Mouse (Mus musculus): ENCODE results near the gene Ppp6r2. TPM values are rescaled to one million over a fixed set of nuclear protein-coding genes. Genes with fewer than 3 reads are reported as not detected.

Gene Ppp6r2
- polyA plus RNA-seq, 2 experiments, result 15.3 to 17.7 TPM

DNA sequence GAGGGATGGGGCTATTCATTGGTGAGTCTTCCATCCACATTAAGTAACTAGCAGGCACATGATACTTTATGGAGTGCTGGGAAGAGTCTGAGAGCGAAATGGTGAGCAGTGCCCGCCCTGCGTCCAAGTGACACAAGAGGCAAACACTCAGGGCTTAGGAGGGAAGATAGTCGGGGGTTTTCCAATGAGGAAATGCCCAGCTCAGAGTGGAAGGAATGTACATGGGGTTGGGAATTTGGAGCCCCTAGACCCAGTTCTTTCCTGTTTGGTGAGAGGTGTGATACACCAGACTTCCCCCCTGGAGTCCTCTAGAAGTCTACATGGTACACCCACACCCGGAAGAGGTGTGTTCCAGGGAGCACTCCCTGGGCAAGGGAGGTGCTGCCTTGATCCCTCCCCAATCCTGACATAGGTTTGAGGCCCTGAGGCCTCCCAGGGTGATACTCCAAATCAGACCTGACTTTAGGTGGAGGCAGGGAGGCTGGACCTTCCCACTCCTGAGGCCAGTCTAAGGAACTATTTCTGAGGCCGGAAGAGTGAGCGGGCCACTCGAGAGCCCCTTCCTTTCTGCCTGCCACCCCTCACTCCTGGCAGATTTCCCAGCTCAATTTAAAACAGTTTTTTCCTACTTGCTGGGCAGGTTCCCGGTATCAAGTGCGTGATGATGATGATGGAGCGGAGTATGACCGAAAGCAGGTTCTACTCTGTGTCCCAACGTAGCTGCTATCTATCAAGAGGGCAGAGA, 35.8 kb upstream of the Ppp6r2 start:
- H3K9ac ChIP-seq (replicated peaks), result no peak overlapping the region

DNA sequence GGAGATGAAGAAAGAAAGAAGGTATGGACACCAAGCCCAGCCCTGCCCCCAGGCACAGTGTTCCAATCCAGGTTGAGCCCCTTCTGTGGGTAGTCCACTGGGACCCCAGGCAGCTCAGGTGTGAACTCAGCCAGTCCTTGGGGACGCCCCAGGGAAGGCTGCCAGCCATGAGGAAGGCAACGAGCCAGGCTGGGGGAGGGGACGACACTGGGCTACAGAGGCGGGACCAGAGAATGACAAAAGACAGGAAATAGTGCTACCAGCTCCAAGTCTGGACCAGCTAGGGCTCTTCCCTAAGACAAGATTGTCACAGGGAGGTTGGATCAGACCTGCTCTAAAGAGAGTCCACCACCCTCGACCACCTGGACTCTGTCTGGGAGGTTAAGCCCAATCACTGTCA, 34.2 kb upstream of the Ppp6r2 start:
- peak; percentile 6; the same call in 1 of the 2 replicates for ATAC-seq (ENCODE audit: insufficient read depth)
- H3K4me3 ChIP-seq (ENCODE audit: insufficient read depth in 1 of 2, low read depth in 2 of 2, low read length in 2 of 2), result no peak overlapping the region
- DNase-seq (ENCODE audit: low read depth in 3 of 3, low spot score in 3 of 3), result no peak

More for the DNA sequence above, 35.8 kb upstream of the Ppp6r2 start:
- no peaks in the 10 kb centered on the region for H3K9me3 ChIP-seq (ENCODE audit: control insufficient read depth, low read length)
- H3K36me3 ChIP-seq (replicated peaks; ENCODE audit: control insufficient read depth, insufficient read depth, low read depth), result no peaks in the 10 kb centered on the region
- TF ChIP-seq EP300 (IDR thresholded peaks at IDR 0.05; ENCODE audit: low read depth) (no peak), CTCF (IDR thresholded peaks at IDR 0.05; ENCODE audit: low read depth) (no peak)
- no peak overlapping the region for H3K27ac ChIP-seq
- no peak for DNase-seq (ENCODE audit: low read depth in 3 of 3, low spot score in 3 of 3)
- peaks cover 7 to 40% of the 10 kb centered on the region in 2 experiments for H3K4me1 ChIP-seq (replicated peaks; ENCODE audit: control insufficient read depth in 2 of 2, insufficient read depth in 2 of 2, low read length in 1 of 2)
- H3K4me3 ChIP-seq (ENCODE audit: insufficient read depth in 1 of 2, low read depth in 2 of 2, low read length in 2 of 2), result no peak overlapping the region
- no peak overlapping the region for H3K4me2 ChIP-seq (ENCODE audit: low read depth)
- ATAC-seq (ENCODE audit: insufficient read depth), result no peak
- H3K27me3 ChIP-seq (ENCODE audit: control insufficient read depth, insufficient read depth, low read length), result peaks cover 37% of the 10 kb centered on the region
- WGBS (ENCODE audit: insufficient replicate concordance), result 68% methylated on average over 13 of the region's 13 CpGs

DNA sequence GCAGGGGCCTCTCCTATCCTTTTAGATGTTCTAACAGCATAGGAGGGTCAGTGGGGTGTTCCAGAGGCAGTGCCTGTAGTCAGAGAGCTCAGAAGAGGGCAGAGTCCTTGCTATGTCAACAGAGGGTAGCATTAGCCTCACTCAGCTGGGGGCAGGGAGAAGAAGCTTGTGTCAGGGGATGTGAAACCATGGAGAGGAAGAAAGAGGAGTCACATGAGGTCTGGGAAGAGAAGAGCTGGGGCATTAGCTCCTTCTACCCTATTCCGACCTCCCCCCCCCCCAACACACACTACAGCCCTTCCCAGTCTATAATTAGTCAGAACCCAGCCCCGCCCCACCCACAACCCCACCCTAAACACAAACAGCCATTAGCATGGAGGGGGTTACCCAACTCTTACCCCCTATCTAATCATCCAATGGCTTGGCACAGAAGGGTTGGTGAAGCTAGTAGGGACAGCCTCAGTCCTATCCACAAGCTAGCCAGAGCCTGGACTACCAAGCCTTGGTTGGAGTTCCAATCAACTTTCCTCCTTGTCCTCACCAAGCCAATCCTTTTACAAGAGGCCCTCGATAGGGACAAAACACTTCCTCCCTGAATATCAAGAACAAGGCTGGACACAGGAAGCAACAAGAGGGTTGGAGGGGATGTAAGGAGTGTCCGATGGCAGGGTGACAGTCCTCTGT, 33.6 kb upstream of the Ppp6r2 start:
- Histone ChIP-seq H3K27me3 (ENCODE audit: control insufficient read depth, insufficient read depth, low read length) (peaks cover 37% of the 10 kb centered on the region), H3K9ac (replicated peaks) (no peak overlapping the region), H3K4me1 (replicated peaks; ENCODE audit: control insufficient read depth in 2 of 2, insufficient read depth in 2 of 2, low read length in 1 of 2) (peaks cover 7 to 37% of the 10 kb centered on the region in 2 experiments), H3K4me3 (ENCODE audit: insufficient read depth in 1 of 2, low read depth in 2 of 2, low read length in 2 of 2) (no peak overlapping the region), H3K4me2 (ENCODE audit: low read depth) (peak overlapping the region; percentile 48), H3K27ac (peak overlapping the region; percentile 47), H3K36me3 (replicated peaks; ENCODE audit: control insufficient read depth, insufficient read depth, low read depth) (no peaks in the 10 kb centered on the region), H3K9me3 (ENCODE audit: control insufficient read depth, low read length) (no peaks in the 10 kb centered on the region)
- peak; percentile 47 for ATAC-seq (ENCODE audit: insufficient read depth)
- DNase-seq (ENCODE audit: low read depth in 3 of 3, low spot score in 3 of 3), result no peak
- TF ChIP-seq CTCF (IDR thresholded peaks at IDR 0.05; ENCODE audit: low read depth), result no peak
- TF ChIP-seq EP300 (IDR thresholded peaks at IDR 0.05; ENCODE audit: low read depth), result no peak
- 22% methylated on average over 4 of the region's 4 CpGs for WGBS (ENCODE audit: insufficient replicate concordance)

More for the DNA sequence above, 34.2 kb upstream of the Ppp6r2 start:
- WGBS (ENCODE audit: insufficient replicate concordance), result 4% methylated on average over 5 of the region's 5 CpGs
- Histone ChIP-seq H3K27me3 (ENCODE audit: control insufficient read depth, insufficient read depth, low read length) (peaks cover 43% of the 10 kb centered on the region), H3K36me3 (replicated peaks; ENCODE audit: control insufficient read depth, insufficient read depth, low read depth) (no peaks in the 10 kb centered on the region), H3K9me3 (ENCODE audit: control insufficient read depth, low read length) (no peaks in the 10 kb centered on the region), H3K27ac (peak overlapping the region; percentile 47), H3K4me2 (ENCODE audit: low read depth) (peak overlapping the region; percentile 48), H3K9ac (replicated peaks) (no peak overlapping the region), H3K4me1 (replicated peaks; ENCODE audit: control insufficient read depth in 2 of 2, insufficient read depth in 2 of 2, low read length in 1 of 2) (peaks cover 7 to 38% of the 10 kb centered on the region in 2 experiments)
- TF ChIP-seq EP300 (IDR thresholded peaks at IDR 0.05; ENCODE audit: low read depth), result no peak
- no peak for TF ChIP-seq CTCF (IDR thresholded peaks at IDR 0.05; ENCODE audit: low read depth)

DNA sequence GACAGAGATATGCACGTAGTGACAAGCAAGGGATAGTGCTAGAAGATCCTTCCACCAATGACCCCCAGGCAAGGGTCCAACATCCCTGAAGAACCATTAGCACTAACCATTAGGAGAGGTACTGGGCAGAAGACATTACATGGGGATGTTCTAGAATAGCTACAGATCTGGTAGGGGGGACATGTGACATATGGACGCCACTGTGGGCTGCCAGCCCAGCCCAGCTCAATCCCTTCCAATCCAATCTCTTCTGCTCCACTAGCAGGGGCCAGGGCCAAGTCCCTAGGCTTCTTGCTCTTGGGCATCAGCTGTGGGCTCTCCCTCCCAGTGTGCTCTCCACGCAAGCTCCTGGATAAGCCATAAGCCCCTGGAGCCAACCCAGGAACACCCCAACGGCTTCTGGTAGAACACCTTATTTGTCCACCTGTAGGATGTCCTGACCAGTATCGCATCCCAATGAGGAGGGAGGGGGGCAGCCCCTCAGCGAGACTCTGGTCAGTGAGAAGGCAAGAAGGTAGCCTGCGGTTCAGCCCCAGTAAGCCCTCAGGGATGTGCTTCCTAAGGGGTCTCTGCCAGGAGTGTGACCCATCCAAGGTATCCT, 33.0 kb upstream of the Ppp6r2 start:
- H3K36me3 ChIP-seq (replicated peaks; ENCODE audit: control insufficient read depth, insufficient read depth, low read depth), result no peaks in the 10 kb centered on the region
- TF ChIP-seq EP300 (IDR thresholded peaks at IDR 0.05; ENCODE audit: low read depth) (no peak), CTCF (IDR thresholded peaks at IDR 0.05; ENCODE audit: low read depth) (no peak)
- H3K4me2 ChIP-seq (ENCODE audit: low read depth), result peak overlapping the region; percentile 48
- no peaks in the 10 kb centered on the region for H3K9me3 ChIP-seq (ENCODE audit: control insufficient read depth, low read length)
- H3K4me1 ChIP-seq (replicated peaks; ENCODE audit: control insufficient read depth in 2 of 2, insufficient read depth in 2 of 2, low read length in 1 of 2), result peaks cover 7 to 36% of the 10 kb centered on the region in 2 experiments
- H3K27ac ChIP-seq, result no peak overlapping the region; the same call in 1 of the 2 replicates
- no peak overlapping the region for H3K9ac ChIP-seq (replicated peaks)
- peaks cover 31% of the 10 kb centered on the region for H3K27me3 ChIP-seq (ENCODE audit: control insufficient read depth, insufficient read depth, low read length)
- 48% methylated on average over 7 of the region's 7 CpGs for WGBS (ENCODE audit: insufficient replicate concordance)
- peak overlapping the region in 1 of 2 experiments; percentile 14; a peak in 2 of 4 replicates for H3K4me3 ChIP-seq (ENCODE audit: insufficient read depth in 1 of 2, low read depth in 2 of 2, low read length in 2 of 2)
- ATAC-seq (ENCODE audit: insufficient read depth), result no peak
- no peak for DNase-seq (ENCODE audit: low read depth in 3 of 3, low spot score in 3 of 3)

Measured in liver, embryonic 14.5 days (tissue).